Mouse (Mus musculus) intestine, postnatal 0 days (tissue): Measurements from ENCODE around the gene Doc2g. TPM values are rescaled to one million over a fixed set of nuclear protein-coding genes. Genes with fewer than 3 reads are reported as not detected.
A peak's percentile ranks its signal among the peaks of the same experiment; 100 is the strongest.

Experiments
- ATAC-seq: fragments of 200-750 bp; cut with Nextera tagmentation; 2 replicates; pipeline ENCODE4 v1.8.0; 2017; ENCODE audit warnings: mild to moderate bottlenecking, moderate TSS enrichment, moderate library complexity
- H3K27ac ChIP-seq: fragments of 300-500 bp; sonication (generic); 2 replicates; pipeline ENCODE4 v1.5.1; 2014; ENCODE audit warnings: mild to moderate bottlenecking, low read depth, low read length, moderate library complexity
- H3K27me3 ChIP-seq: fragments of 300-500 bp; sonication (generic); replicated peaks from 2 replicates; pipeline ENCODE4 v1.6.1; 2014; ENCODE audit warnings: low read length, mixed read lengths; ENCODE audit not compliant: control insufficient read depth, insufficient read depth
- H3K36me3 ChIP-seq: fragments of 300-500 bp; sonication (generic); 2 replicates; pipeline ENCODE4 v1.6.1; 2014; ENCODE audit warnings: mild to moderate bottlenecking, moderate library complexity; ENCODE audit not compliant: control insufficient read depth, insufficient read depth
- H3K4me1 ChIP-seq: fragments of 300-500 bp; sonication (generic); replicated peaks from 2 replicates; pipeline ENCODE4 v1.6.1; 2014; ENCODE audit warnings: antibody characterized with exemption, low read length, mixed read lengths; ENCODE audit not compliant: control insufficient read depth, insufficient read depth
- H3K4me2 ChIP-seq: fragments of 300-500 bp; sonication (generic); replicated peaks from 2 replicates; pipeline ENCODE4 v1.6.1; 2014; ENCODE audit warnings: low read depth, mild to moderate bottlenecking, moderate library complexity
- H3K4me3 ChIP-seq: fragments of 300-500 bp; sonication (generic); 2 replicates; pipeline ENCODE4 v1.5.1; 2014; ENCODE audit warnings: low read depth, low read length
- H3K9ac ChIP-seq: fragments of 300-500 bp; sonication (generic); 2 replicates; pipeline ENCODE4 v1.6.1; 2014; ENCODE audit warnings: mild to moderate bottlenecking, low read depth, low read length
- H3K9me3 ChIP-seq: fragments of 300-500 bp; sonication (generic); 2 replicates; pipeline ENCODE4 v1.6.1; 2016; ENCODE audit warnings: mixed run types; ENCODE audit not compliant: control insufficient read depth
- CTCF ChIP-seq: sonication (generic); IDR thresholded peaks from 2 replicates; pipeline ENCODE4 v1.5.1; 2016; ENCODE audit warnings: low read depth, mild to moderate bottlenecking, control low read depth, antibody characterized with exemption, moderate library complexity
- WGBS: fragments of 180-500 bp; shearing (Covaris S2); extraction: QIAGEN DNeasy Blood & Tissue Kit; methylation state at CpG from one replicate; pipeline ENCODE4 v1.1.7; 2014; 5-methylcytosine and 5-hydroxymethylcytosine counted together
- polyA plus RNA-seq: library from polyadenylated mRNA; unstranded; fragments of >200 nt; fragmentation: Nextera tagmentation; extraction: Ambion mirVana; gene quantifications from 2 replicates; pipeline ENCODE4 v1.2.1, GENCODE M21; 2015

Doc2g gene
- polyA plus RNA-seq, 1 experiment from 2014 or later: 0.64 TPM

DNA sequence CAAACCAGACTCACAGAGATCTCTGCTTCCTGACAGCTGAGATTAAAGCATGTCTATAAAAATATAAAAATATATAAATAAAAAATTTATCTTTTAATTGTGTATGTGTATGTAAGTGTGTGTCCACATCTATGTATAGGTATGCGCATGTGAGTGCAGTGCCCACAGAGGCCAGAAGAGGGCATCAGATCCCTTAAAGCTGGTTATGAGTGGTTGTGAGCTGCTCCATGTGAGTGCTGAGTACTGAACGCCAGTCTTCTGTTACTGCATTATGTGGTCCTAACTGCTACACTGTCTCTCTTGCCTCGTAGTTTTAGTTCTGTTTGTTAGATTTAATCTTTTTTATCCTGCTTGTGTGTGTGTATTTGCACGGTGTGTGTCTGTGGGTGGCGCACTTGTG, 47.9 kb downstream of the Doc2g start:
- Histone ChIP-seq H3K27ac (no peak overlapping the region), H3K4me3 (no peak overlapping the region), H3K36me3 (no peaks in the 10 kb centered on the region), H3K27me3 (no peaks in the 10 kb centered on the region), H3K4me1 (peaks cover 9% of the 10 kb centered on the region; the same call in 1 of the 2 replicates), H3K9me3 (no peaks in the 10 kb centered on the region), H3K4me2 (no peak overlapping the region), H3K9ac (no peak overlapping the region)
- TF ChIP-seq CTCF: peak; percentile 39; the same call in 1 of the 2 replicates
- WGBS: 96% methylated on average over 5 of the region's 5 CpGs
- no peak for ATAC-seq

- 55% methylated on average over 10 of the region's 10 CpGs for WGBS
- Histone ChIP-seq H3K36me3 (no peaks in the 10 kb centered on the region), H3K4me2 (no peak overlapping the region), H3K4me1 (peaks cover 10% of the 10 kb centered on the region; the same call in 1 of the 2 replicates), H3K9me3 (no peaks in the 10 kb centered on the region), H3K9ac (no peak overlapping the region), H3K27me3 (no peaks in the 10 kb centered on the region), H3K4me3 (no peak overlapping the region), H3K27ac (no peak overlapping the region)
- peak; percentile 92 for TF ChIP-seq CTCF
- ATAC-seq: no peak
These were observed 48.8 kb downstream of the Doc2g start for GRCm38 (mm10) chr19:4051741-4052515.

- 79% methylated on average over 5 of the region's 5 CpGs for WGBS
- no peaks in the 10 kb centered on the region for H3K9me3 ChIP-seq
- H3K27ac ChIP-seq: no peak overlapping the region
- H3K4me1 ChIP-seq: peaks cover 10% of the 10 kb centered on the region; the same call in 1 of the 2 replicates
- H3K27me3 ChIP-seq: no peaks in the 10 kb centered on the region
- no peak for ATAC-seq
- no peak for TF ChIP-seq CTCF
- no peak overlapping the region for H3K4me3 ChIP-seq
- H3K36me3 ChIP-seq: no peaks in the 10 kb centered on the region
- H3K9ac ChIP-seq: no peak overlapping the region
- no peak overlapping the region for H3K4me2 ChIP-seq
These were observed 49.5 kb downstream of the Doc2g start for GRCm38 (mm10) chr19:4052516-4053030.

DNA sequence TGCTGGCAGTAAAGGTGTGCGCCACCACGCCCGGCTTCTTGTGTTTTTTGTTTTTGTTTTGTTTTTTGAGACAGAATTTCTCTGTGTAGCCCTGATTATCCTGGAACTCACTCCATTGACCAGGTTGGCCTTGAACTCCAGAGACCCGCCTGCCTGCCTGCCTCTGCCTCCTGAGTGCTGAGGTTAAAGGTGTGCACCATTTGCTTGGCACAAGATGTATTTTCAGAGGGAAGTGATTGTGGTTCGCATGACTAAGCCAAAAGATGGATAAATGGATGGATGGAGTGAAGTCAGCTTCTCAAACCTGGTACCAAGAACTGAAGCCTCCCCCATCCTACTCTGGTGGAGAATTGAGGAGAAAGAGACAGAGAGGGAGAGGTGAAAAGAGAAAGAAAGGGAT, 51.5 kb downstream of the Doc2g start:
- Histone ChIP-seq H3K4me2 (no peak overlapping the region), H3K4me1 (peaks cover 10% of the 10 kb centered on the region; the same call in 1 of the 2 replicates), H3K36me3 (no peaks in the 10 kb centered on the region), H3K27ac (no peak overlapping the region), H3K9ac (no peak overlapping the region), H3K9me3 (no peaks in the 10 kb centered on the region), H3K27me3 (no peaks in the 10 kb centered on the region), H3K4me3 (no peak overlapping the region)
- no peak for ATAC-seq
- 88% methylated on average over 5 of the region's 5 CpGs for WGBS
- TF ChIP-seq CTCF: no peak

DNA sequence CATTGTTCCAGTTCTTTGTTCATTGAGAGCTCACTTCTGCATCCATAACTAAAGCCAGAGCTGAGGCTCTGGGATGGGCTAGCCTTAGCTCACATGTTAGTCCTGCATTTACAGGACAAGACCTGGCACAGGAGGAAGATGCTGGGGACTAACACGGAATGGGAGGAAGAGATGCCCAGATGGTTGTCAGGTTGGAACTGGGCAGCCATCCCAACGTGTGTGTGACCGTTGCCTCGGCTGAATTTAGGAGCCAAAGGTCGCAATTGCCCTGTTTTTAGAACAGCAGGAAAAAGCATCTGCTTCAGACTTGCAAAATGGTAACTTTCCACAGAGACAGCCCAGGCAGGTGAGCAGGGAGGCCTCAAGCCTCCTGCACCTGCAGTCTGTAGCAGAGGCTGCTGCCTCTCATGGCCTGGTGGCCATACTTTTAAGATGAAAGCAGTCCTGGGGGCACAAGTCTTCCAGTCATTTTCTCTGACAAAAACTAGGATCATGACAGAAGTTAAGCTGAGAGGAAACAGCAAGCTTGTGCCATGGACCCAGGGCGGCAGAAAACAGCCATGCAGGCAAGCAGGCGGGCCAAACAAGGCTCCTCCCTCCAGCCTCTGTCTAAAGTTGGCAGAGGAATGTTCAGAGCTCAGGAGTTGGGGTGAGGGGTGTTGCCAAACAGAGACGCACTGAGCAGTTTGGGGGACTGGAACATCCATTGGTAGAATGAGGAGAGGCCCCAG, 52.3 kb downstream of the Doc2g start:
- no peaks in the 10 kb centered on the region for H3K27me3 ChIP-seq
- TF ChIP-seq CTCF: no peak
- H3K9ac ChIP-seq: no peak overlapping the region
- peaks cover 10% of the 10 kb centered on the region; the same call in 1 of the 2 replicates for H3K4me1 ChIP-seq
- peak overlapping the region; percentile 69; the same call in 1 of the 2 replicates for H3K27ac ChIP-seq
- no peaks in the 10 kb centered on the region for H3K9me3 ChIP-seq
- 0 out of 2 replicates have a peak overlapping the region, but pooled peaks have one; percentile 0 for H3K4me2 ChIP-seq
- H3K36me3 ChIP-seq: no peaks in the 10 kb centered on the region
- WGBS: 59% methylated on average over 8 of the region's 8 CpGs
- no peak overlapping the region for H3K4me3 ChIP-seq
- no peak for ATAC-seq
